Mouse (Mus musculus): ENCODE measurements around the gene Galntl6. TPM values are rescaled to one million over a fixed set of nuclear protein-coding genes. Genes with fewer than 3 reads are reported as not detected.

Galntl6 gene
- polyA plus RNA-seq, 1 experiment = 0.02 TPM

DNA sequence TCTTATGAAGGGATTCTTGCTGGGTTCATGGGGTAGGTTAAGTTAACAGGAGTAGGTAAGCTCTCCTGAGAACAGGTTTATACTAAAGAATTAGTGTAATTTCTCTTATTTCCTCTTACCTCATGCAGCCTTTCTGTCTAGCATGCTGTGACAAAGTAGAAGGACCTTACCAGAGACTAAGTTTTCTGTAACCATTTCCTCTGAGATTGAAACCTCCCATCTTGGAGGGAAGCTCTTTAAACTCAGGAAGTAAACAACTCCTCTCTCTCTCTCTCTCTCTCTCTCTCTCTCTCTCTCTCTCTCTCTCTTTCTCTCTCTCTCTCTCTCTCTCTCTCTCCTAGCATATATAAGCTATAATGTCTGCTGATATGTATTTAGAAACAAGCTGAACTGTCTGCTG, 1153.6 kb downstream of the Galntl6 start:
- TF ChIP-seq GATA1 (IDR thresholded peaks at IDR 0.05; ENCODE audit: low read length) = no peak

DNA sequence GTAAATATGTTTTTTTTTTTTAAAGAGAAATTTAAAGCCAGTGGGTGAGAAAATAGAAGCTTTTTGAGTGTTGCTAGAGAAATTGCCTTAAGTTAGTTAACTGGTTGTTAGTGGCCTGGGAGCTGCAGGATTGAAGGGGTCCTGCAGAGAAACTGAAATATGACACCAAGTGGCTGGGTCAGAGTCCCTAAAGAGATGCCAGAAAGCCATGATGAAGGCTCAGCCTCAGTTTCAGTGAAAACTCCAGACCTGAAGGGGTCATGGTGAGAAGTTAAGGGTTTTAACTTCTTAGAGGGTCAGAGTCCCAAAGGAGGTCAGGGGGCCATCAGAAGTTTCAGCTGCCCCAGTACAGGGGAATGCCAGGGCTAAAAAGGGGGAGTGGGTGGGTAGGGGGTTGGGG, 1155.0 kb downstream of the Galntl6 start:
- TF ChIP-seq GATA1 (IDR thresholded peaks at IDR 0.05; ENCODE audit: low read length) = no peak

DNA sequence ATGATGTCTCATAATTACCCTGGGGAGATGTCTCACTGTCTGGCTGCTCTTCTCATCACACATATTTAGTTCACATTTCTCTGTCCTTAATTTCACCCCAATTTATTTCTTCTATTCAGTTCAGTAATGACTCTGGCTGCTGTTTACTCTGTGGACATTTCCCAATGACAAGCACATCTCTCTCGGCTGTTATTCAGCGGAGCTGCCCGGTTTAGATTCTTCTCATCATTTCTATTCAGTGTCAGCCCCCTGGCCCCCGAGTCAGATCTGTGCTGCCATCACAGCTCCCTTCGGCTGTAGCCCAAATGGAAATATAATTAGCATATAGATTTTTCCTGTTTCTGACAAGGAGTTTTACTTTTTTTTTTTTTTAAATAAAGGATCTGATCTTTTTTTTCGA, 1158.4 kb downstream of the Galntl6 start:
- TF ChIP-seq GATA1 (IDR thresholded peaks at IDR 0.05; ENCODE audit: low read length) = no peak

DNA sequence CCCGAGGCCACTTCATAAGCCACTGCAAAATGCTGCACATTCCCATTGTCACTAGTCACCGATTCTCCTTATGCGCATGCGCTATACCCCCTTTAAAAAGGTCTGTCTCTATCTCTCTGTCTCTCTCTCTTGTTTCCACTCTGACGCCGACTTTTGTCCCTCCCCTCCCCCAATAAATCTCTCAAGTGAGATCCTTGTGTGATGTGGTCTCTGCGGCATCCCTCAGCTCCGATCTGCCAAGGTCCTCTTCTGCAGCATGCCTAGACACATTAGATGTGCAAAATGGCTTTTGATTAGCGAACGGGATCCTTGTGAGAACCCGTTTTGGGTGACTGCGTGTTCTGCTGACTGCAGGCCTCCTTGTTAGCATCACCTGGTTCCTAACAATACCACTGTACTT, 1168.8 kb downstream of the Galntl6 start:
- no peak for TF ChIP-seq GATA1 (IDR thresholded peaks at IDR 0.05; ENCODE audit: low read length)

DNA sequence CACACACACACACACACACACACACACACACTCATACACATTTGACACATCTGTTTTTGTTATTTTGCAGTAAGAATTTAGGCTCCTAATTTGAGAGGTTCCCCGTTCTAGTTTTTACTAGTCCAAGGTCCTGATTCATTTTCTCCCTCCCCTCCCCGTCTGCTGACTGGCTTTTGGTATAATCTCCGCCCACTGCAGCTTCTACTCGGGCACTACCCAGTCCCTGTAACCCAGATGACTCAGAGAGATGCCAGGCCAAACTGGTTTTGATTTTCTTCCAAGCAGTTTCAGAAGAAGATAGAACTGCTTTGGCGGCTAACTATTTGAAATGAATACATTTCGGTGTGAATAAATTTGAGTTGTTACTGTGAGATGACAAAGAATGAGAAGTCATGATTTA, 1170.5 kb downstream of the Galntl6 start:
- no peak for TF ChIP-seq GATA1 (IDR thresholded peaks at IDR 0.05; ENCODE audit: low read length)

DNA sequence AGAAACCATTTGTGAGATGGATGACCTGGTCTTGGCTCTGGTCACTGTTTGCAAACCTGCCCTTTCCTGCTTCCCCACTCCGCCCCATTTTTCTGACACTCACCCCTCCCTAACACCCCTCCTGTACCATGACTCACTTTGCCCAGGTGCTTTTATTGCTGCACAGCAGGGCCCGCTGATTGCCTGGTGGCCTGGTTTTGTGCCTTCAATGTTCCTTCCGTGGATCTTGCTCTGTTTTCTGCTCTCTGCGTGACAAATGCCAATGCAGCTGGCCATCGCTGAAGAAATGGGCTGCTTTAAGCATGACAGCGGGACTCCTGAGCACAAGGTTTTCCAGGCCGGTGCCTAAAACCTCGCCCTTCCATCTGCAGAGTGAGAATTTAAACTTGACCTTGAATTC, 1171.1 kb downstream of the Galntl6 start:
- no peak for TF ChIP-seq GATA1 (IDR thresholded peaks at IDR 0.05; ENCODE audit: low read length)

DNA sequence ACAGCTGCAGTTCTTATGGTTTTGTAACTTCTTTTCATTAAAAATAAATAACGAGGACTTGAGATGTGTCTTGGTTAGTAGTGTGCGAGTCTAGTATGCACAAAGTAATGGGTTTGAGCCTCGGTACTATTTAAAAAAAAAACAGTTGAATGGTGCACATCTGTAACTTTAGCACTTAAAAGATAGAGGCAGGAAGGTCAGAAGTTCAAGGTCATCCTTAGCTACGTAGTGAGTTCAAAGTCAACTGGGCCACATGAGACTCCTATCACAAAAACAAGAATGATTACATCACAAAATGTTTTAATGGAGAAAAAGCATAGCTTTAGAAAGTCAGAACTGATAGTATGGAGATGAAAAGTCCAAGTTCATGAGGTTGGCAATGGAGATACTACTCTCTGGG, 1175.2 kb downstream of the Galntl6 start:
- TF ChIP-seq GATA1 (IDR thresholded peaks at IDR 0.05; ENCODE audit: low read length) = no peak

DNA sequence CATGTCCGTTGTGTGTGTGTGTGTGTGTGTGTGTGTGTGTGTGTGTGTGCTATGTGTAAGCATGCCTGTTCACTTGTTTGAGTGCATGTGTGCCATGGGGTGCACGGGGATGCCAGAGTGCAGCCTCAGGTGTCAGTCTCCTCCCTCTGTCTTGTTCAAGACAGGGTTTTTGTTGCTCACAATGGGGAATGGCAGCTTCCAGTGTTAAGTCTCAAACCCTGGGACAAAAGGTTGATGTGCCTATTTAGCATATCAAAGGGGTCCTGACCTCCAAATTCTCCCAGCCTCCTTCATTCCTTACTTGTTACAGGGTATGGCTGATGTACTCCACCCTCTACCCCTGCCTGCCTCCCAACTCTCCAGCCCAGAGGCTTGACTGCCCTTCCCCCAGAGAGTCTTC, 1179.6 kb downstream of the Galntl6 start:
- no peak for TF ChIP-seq GATA1 (IDR thresholded peaks at IDR 0.05; ENCODE audit: low read length)

DNA sequence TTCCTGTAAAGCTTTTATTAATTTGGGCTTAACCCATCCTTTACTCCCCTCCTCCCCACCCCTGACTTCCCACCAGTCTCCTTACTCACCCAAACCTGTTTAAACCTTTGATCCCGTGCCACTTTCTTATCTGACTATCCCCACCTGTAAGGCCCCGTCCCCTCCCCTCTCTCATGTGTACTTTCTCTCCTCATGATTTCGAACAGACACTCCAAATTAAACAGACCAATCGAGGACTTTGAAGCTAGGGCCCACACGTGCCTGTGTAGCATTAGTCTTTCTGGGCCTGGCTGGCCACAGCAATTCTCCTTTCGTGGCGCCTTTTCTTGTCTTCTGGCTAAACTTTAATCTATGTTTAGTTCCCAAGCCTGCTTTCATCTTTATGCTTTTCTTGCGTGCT, 1180.8 kb downstream of the Galntl6 start:
- no peak for TF ChIP-seq GATA1 (IDR thresholded peaks at IDR 0.05; ENCODE audit: low read length)

DNA sequence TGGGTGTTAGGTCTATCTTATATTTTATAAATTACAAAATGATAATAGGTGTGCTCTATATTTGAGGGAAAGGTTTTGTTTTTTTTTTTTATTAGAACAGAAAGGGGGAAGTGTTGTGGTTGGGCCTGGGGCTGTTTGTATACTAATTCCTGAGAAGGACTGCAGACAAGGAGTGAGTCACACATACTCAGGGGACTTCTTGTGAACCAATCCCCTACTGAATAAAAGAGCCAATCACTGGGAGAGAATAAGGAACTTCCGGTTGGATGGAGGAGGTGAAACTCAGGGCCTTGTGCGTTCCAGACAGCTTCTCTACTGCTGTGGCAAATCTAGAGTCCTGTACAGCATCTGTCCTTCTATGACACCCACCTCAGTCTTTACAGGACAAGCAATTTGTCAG, 1184.2 kb downstream of the Galntl6 start:
- TF ChIP-seq GATA1 (IDR thresholded peaks at IDR 0.05; ENCODE audit: low read length) = no peak

DNA sequence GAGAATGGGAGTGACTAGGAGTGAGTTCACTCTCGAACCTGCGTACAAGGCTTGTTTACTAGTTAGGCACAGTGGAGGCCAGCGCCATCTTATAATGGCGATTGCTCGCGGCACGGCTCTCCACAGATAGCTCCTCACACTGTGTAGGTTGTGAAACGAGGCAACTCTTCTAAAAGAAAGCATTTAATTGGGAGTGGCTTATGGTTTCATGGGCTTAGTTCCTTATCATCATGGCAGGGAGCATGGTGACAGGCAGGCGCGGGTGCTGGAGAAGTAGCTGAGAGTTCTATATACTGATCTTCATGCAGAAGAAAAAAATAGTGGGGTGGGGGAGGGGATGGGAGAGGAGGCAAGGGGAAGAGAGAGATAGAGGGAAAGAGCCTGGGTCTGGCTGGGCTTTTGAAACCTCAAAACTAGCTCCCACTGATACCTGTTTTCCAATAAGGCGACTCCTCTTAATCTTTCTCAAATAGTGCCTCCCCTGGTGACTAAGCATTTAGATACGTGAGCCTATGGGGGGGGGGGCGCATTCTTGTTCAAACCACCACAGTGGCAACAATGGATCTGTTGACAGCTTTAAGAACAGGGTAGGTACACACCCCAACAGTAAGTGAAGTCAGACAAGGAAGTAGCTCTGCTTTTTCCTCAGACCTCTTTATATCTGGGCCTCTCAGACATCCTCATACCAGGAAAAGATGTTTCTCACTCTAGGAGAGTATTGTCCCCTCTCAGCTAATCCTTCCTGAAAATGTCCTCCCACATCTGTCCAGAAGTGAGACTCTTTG, 1187.4 kb downstream of the Galntl6 start:
- TF ChIP-seq GATA1 (IDR thresholded peaks at IDR 0.05; ENCODE audit: low read length) = no peak

Other genes starting within 250 kb of the Galntl6 start
- not detected in 2 replicates for gene BC030500, start 885 bp downstream of the Galntl6 start, polyA plus RNA-seq (2012)